In the genomic region with DNA sequence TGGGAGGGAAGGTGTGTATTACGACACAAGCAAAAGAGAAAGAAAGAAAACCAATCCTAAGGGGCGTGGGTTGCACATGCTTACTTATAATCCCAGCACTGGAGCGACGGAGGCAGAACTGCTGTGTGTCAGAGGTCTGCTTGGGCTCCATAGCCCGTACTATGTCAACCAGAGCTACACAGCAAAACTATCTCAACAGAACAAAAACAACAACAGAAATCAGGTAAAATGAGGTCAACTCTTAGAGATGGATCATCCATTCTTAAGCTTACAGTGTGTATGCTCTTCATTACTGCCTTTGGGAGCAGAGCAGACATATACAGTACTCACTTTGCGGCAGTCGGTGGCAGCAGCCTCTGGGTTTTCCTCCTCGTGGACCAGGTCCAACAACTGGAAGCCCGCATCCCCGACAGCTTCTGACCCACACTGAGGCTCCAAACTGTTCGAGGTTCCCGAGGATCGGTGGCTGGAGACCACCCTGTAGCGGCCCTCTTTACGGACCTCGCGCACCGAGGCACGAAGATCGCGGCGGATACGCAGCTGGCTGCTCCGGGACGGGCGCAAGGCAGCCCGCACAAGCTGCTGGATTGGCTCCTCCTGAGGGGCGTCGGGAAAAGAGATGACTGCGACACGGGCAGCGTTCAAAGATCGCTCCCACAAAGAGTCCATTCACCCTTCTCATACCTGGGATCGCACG, we compare ENCODE assay signal across 8 mouse cellular contexts. TPM values are rescaled to one million over a fixed set of nuclear protein-coding genes. Genes with fewer than 3 reads are reported as not detected.
A peak's percentile ranks its signal among the peaks of the same experiment; 100 is the strongest.
DNase-seq lines count a peak whose midpoint lies in the region; ATAC-seq and TF ChIP-seq lines count a peak whose summit lies in the region.

No protein-coding gene starts in this region.

- 1% methylated on average over 35 of the region's 35 CpGs for WGBS in thymus, adult 2 months
- WGBS in intestine, embryonic 15.5 days, result under 1% methylated on average over 35 of the region's 35 CpGs

- peak overlapping the region; percentile 64 for H3K4me2 ChIP-seq in intestine, embryonic 15.5 days (replicated peaks)

- DNase-seq in cerebellum, adult 18-20 months, result peak; percentile 11 to 36
- DNase-seq in cerebellum, postnatal 36 days, result no peak
- DNase-seq in thymus, adult 2 months, result peak; percentile 38
- DNase-seq in thymus, postnatal 36 days, result no peak
- DNase-seq in thymus, postnatal 10 days (ENCODE audit: low spot score in 2 of 2), result no peak

- H3K4me1 ChIP-seq in thymus, adult 2 months (replicated peaks; ENCODE audit: control insufficient read depth, insufficient read depth, low read length), result 0 out of 2 replicates have a peak, but pooled peaks cover 3% of the 10 kb centered on the region
- peaks cover 5% of the 10 kb centered on the region for H3K4me1 ChIP-seq in intestine, embryonic 15.5 days (replicated peaks)

- H3K27me3 ChIP-seq in thymus, adult 2 months (ENCODE audit: control insufficient read depth, insufficient read depth, low read length), result no peaks in the 10 kb centered on the region
- no peaks in the 10 kb centered on the region for H3K27me3 ChIP-seq in intestine, embryonic 15.5 days (replicated peaks)

- peak; percentile 39; the same call in 1 of the 2 replicates for ATAC-seq in erythroid progenitor cell, adult 5-6 weeks (replicated peaks; ENCODE audit: low FRiP score, poor library complexity, severe bottlenecking)
- peak; percentile 74 for ATAC-seq in intestine, embryonic 15.5 days
- ATAC-seq in megakaryocyte progenitor cell, adult 5-6 weeks (replicated peaks; ENCODE audit: poor library complexity), result peak; percentile 30

- no peak overlapping the region for H3K27ac ChIP-seq in thymus, adult 2 months (ENCODE audit: control insufficient read depth, insufficient read depth, low read length)
- peak overlapping the region; percentile 95 for H3K27ac ChIP-seq in intestine, embryonic 15.5 days

- no peaks in the 10 kb centered on the region for H3K9me3 ChIP-seq in intestine, embryonic 15.5 days

- no peak for TF ChIP-seq CTCF in thymus, adult 2 months (IDR thresholded peaks at IDR 0.05; ENCODE audit: borderline replicate concordance, control insufficient read depth, extremely low read depth, insufficient read depth, low read length, poor library complexity)

- TF ChIP-seq POLR2A in thymus, adult 2 months (IDR thresholded peaks at IDR 0.05; ENCODE audit: control insufficient read depth, extremely low read depth, insufficient read depth, low read length, poor library complexity), result no peak

- peak overlapping the region; percentile 93 for H3K9ac ChIP-seq in intestine, embryonic 15.5 days

- peak overlapping the region; percentile 82 for H3K4me3 ChIP-seq in thymus, adult 2 months (ENCODE audit: control insufficient read depth, insufficient read depth, low read length)
- H3K4me3 ChIP-seq in intestine, embryonic 15.5 days (replicated peaks), result peak overlapping the region; percentile 91

- no peaks in the 10 kb centered on the region for H3K36me3 ChIP-seq in thymus, adult 2 months (ENCODE audit: control insufficient read depth, insufficient read depth, low read length)
- peaks cover 16% of the 10 kb centered on the region for H3K36me3 ChIP-seq in intestine, embryonic 15.5 days

RNA-seq across cellular contexts. Expression of gene Slc7a6os, which starts 0.6 kb away (rescaled TPM):
- 44.9 and 45.5 TPM in 2 replicates for polyA plus RNA-seq in thymus, adult 2 months (2012; rRNA removed)
- total RNA-seq in erythroid progenitor cell, adult 5-6 weeks (2015; ENCODE audit: low replicate concordance), result 32.7 and 42.5 TPM in 2 replicates
- 22.3 and 27.6 TPM in 2 replicates for total RNA-seq in erythroid progenitor cell, adult 5-6 weeks (2017; ENCODE audit: low replicate concordance)
- 34.0 and 34.3 TPM in 2 replicates for polyA plus RNA-seq in intestine, embryonic 15.5 days (2015; fragmentation: Nextera tagmentation; extraction: Ambion mirVana)
- total RNA-seq in megakaryocyte progenitor cell, adult 5-6 weeks (2015), result 43.4 and 54.2 TPM in 2 replicates
- 39.5 and 47.7 TPM in 2 replicates for total RNA-seq in megakaryocyte progenitor cell, adult 5-6 weeks (2017)

RNA-seq across cellular contexts. Expression of gene Prmt7, which starts 0.6 kb away (rescaled TPM):
- 34.0 and 36.7 TPM in 2 replicates for polyA plus RNA-seq in thymus, adult 2 months (2012; rRNA removed)
- 0.84 and 1.8 TPM in 2 replicates for total RNA-seq in erythroid progenitor cell, adult 5-6 weeks (2015; ENCODE audit: low replicate concordance)
- total RNA-seq in erythroid progenitor cell, adult 5-6 weeks (2017; ENCODE audit: low replicate concordance), result 3.7 and 6.3 TPM in 2 replicates
- 47.3 and 49.0 TPM in 2 replicates for polyA plus RNA-seq in intestine, embryonic 15.5 days (2015; fragmentation: Nextera tagmentation; extraction: Ambion mirVana)
- total RNA-seq in megakaryocyte progenitor cell, adult 5-6 weeks (2015), result 14.6 and 16.2 TPM in 2 replicates
- total RNA-seq in megakaryocyte progenitor cell, adult 5-6 weeks (2017), result 41.0 and 45.8 TPM in 2 replicates

RNA-seq across cellular contexts. Expression of gene Slc7a6, which starts 41.5 kb away (rescaled TPM):
- polyA plus RNA-seq in thymus, adult 2 months (2012; rRNA removed), result 96.3 and 103 TPM in 2 replicates
- 1.4 and 3.4 TPM in 2 replicates for total RNA-seq in erythroid progenitor cell, adult 5-6 weeks (2015; ENCODE audit: low replicate concordance)
- 2.0 and 2.2 TPM in 2 replicates for total RNA-seq in erythroid progenitor cell, adult 5-6 weeks (2017; ENCODE audit: low replicate concordance)
- 34.4 and 37.9 TPM in 2 replicates for polyA plus RNA-seq in intestine, embryonic 15.5 days (2015; fragmentation: Nextera tagmentation; extraction: Ambion mirVana)
- 25.3 and 32.8 TPM in 2 replicates for total RNA-seq in megakaryocyte progenitor cell, adult 5-6 weeks (2015)
- 20.8 and 27.6 TPM in 2 replicates for total RNA-seq in megakaryocyte progenitor cell, adult 5-6 weeks (2017)

RNA-seq across cellular contexts. Expression of gene Pla2g15, which starts 60.0 kb away (rescaled TPM):
- 17.4 and 18.2 TPM in 2 replicates for polyA plus RNA-seq in thymus, adult 2 months (2012; rRNA removed)
- 1.7 and 9.4 TPM in 2 replicates for total RNA-seq in erythroid progenitor cell, adult 5-6 weeks (2015; ENCODE audit: low replicate concordance)
- total RNA-seq in erythroid progenitor cell, adult 5-6 weeks (2017; ENCODE audit: low replicate concordance), result 4.4 and 8.6 TPM in 2 replicates
- 10.2 and 10.7 TPM in 2 replicates for polyA plus RNA-seq in intestine, embryonic 15.5 days (2015; fragmentation: Nextera tagmentation; extraction: Ambion mirVana)
- total RNA-seq in megakaryocyte progenitor cell, adult 5-6 weeks (2015), result 18.6 and 20.1 TPM in 2 replicates
- total RNA-seq in megakaryocyte progenitor cell, adult 5-6 weeks (2017), result 16.0 and 18.8 TPM in 2 replicates

Comparison
In these comparisons a context has a peak if more than half of its experiments do, and no peak if none do; other contexts are left out.
1. DNase-seq: peak in cerebellum, adult 18-20 months (2 of 2) and thymus, adult 2 months (single experiment); none in cerebellum, postnatal 36 days (0 of 2), thymus, postnatal 36 days (0 of 2) and thymus, postnatal 10 days (0 of 2).
2. RNA of gene Slc7a6, which starts 41.5 kb away (total RNA-seq): 20.8 to 32.8 TPM in megakaryocyte progenitor cell, adult 5-6 weeks; 1.4 to 3.4 TPM in erythroid progenitor cell, adult 5-6 weeks; every median in the first group is over 4 times any median in the second.
3. Peak in every context shown above with its lines, with median percentiles within 50 percentile points of each other: ATAC-seq.